Mouse (Mus musculus): ENCODE data around the gene Zmynd8. TPM values are rescaled to one million over a fixed set of nuclear protein-coding genes. Genes with fewer than 3 reads are reported as not detected.
A peak's percentile ranks its signal among the peaks of the same experiment; 100 is the strongest.

The Zmynd8 gene
- polyA plus RNA-seq, 1 experiment from 2014 or later, result 68.1 TPM

- no peak overlapping the region for H3K4me3 ChIP-seq
- no peak for DNase-seq (ENCODE audit: low spot score)
- peak overlapping the region; percentile 31; the same call in 1 of the 2 replicates for H3K27ac ChIP-seq (replicated peaks)
- H3K9me3 ChIP-seq, result no peaks in the 10 kb centered on the region
- no peaks in the 10 kb centered on the region for H3K27me3 ChIP-seq (replicated peaks; ENCODE audit: low read depth, poor library complexity, severe bottlenecking)
- peaks cover 76% of the 10 kb centered on the region for H3K4me1 ChIP-seq
- WGBS, result 92% methylated on average over 11 of the region's 11 CpGs
- peaks cover 73% of the 10 kb centered on the region for H3K36me3 ChIP-seq (replicated peaks)
These were observed 46.4 kb downstream of the Zmynd8 start for GRCm38 (mm10) chr2:165852453-165852852.

DNA sequence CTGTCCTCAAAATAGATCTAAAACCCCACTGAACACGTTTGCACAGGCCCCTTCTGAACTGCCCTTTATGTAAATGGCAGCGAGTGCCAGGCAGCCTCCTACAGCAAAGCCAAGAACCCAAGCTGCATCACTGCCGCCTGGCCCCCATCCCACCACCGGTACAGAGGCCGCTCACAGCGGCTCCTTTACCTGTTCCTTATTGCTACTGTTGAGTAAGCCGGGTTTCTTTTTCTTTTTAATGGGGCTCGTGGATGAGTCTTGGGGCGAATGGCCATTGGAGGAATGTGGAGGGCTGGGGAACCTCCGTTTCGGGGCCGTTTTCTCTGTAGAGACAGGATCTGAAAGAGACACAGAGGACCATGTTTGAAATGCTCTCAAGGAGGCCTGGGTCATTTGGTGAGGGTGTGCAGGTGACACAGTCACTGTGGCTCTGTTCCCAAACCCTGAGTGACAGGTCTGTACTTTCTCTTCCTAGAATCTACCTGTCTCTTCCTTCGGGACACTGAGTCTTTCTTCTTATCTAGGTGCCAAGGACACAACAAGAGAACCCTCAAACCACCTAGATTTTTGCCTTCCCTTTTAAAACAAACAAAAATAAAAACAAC is 46.9 kb downstream of the Zmynd8 start:
- H3K4me1 ChIP-seq, result peaks cover 70% of the 10 kb centered on the region
- H3K27me3 ChIP-seq (replicated peaks; ENCODE audit: low read depth, poor library complexity, severe bottlenecking), result no peaks in the 10 kb centered on the region
- no peak for DNase-seq (ENCODE audit: low spot score)
- peaks cover 78% of the 10 kb centered on the region for H3K36me3 ChIP-seq (replicated peaks)
- no peak overlapping the region for H3K27ac ChIP-seq (replicated peaks)
- no peak overlapping the region for H3K4me3 ChIP-seq
- no peaks in the 10 kb centered on the region for H3K9me3 ChIP-seq
- WGBS, result 93% methylated on average over 13 of the region's 13 CpGs

- H3K27me3 ChIP-seq (replicated peaks; ENCODE audit: low read depth, poor library complexity, severe bottlenecking), result no peaks in the 10 kb centered on the region
- H3K4me3 ChIP-seq, result no peak overlapping the region
- no peaks in the 10 kb centered on the region for H3K9me3 ChIP-seq
- WGBS, result 87% methylated on average over 6 of the region's 6 CpGs
- DNase-seq (ENCODE audit: low spot score), result no peak
- H3K4me1 ChIP-seq, result peaks cover 60% of the 10 kb centered on the region
- H3K27ac ChIP-seq (replicated peaks), result no peak overlapping the region
- H3K36me3 ChIP-seq (replicated peaks), result peaks cover 89% of the 10 kb centered on the region
These were observed 48.0 kb downstream of the Zmynd8 start for GRCm38 (mm10) chr2:165850826-165851225.

- WGBS, result 59% methylated on average over 5 of the region's 5 CpGs
- Histone ChIP-seq H3K4me3 (no peak overlapping the region), H3K27me3 (replicated peaks; ENCODE audit: low read depth, poor library complexity, severe bottlenecking) (no peaks in the 10 kb centered on the region), H3K36me3 (replicated peaks) (peaks cover 100% of the 10 kb centered on the region), H3K27ac (replicated peaks) (no peak overlapping the region), H3K4me1 (peaks cover 43% of the 10 kb centered on the region), H3K9me3 (no peaks in the 10 kb centered on the region)
- no peak for DNase-seq (ENCODE audit: low spot score)
These were observed 49.7 kb downstream of the Zmynd8 start for GRCm38 (mm10) chr2:165849129-165849528.

GRCm38 (mm10) chr2:165846787-165847186 is 52.0 kb downstream of the Zmynd8 start:
- Histone ChIP-seq H3K27ac (replicated peaks) (no peak overlapping the region; the same call in 1 of the 2 replicates), H3K9me3 (no peaks in the 10 kb centered on the region), H3K27me3 (replicated peaks; ENCODE audit: low read depth, poor library complexity, severe bottlenecking) (no peaks in the 10 kb centered on the region), H3K4me3 (no peak overlapping the region), H3K4me1 (peaks cover 28% of the 10 kb centered on the region), H3K36me3 (replicated peaks) (peaks cover 100% of the 10 kb centered on the region)
- WGBS, result 89% methylated on average over 8 of the region's 8 CpGs
- no peak for DNase-seq (ENCODE audit: low spot score)

- 95% methylated on average over 22 of the region's 22 CpGs for WGBS
- H3K27ac ChIP-seq (replicated peaks), result no peak overlapping the region
- peaks cover 25% of the 10 kb centered on the region for H3K4me1 ChIP-seq
- no peaks in the 10 kb centered on the region for H3K27me3 ChIP-seq (replicated peaks; ENCODE audit: low read depth, poor library complexity, severe bottlenecking)
- H3K9me3 ChIP-seq, result no peaks in the 10 kb centered on the region
- no peak overlapping the region for H3K4me3 ChIP-seq
- peaks cover 100% of the 10 kb centered on the region for H3K36me3 ChIP-seq (replicated peaks)
- DNase-seq (ENCODE audit: low spot score), result no peak
These were observed 53.3 kb downstream of the Zmynd8 start for GRCm38 (mm10) chr2:165845490-165845889.

DNA sequence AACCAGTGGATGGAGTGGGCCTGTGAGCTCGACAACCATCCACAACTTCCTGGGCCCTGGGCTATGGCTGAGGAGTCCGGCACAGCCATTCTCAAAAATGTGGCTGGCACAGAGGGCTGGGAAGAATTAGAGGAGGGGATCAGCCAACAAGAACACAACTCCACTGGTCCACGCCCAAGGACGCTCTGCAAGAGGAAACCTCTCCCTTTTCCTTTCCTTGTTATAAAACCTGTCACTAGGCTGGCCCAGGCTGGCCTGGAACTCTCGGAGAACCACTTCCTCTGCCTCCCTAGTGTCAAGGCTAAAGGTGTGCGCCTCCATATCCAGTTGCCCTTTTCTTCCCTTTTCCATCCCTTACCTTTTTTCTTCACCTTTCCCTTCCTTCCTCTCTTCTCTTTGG is 55.5 kb downstream of the Zmynd8 start:
- Histone ChIP-seq H3K9me3 (no peaks in the 10 kb centered on the region), H3K36me3 (replicated peaks) (peaks cover 100% of the 10 kb centered on the region), H3K27me3 (replicated peaks; ENCODE audit: low read depth, poor library complexity, severe bottlenecking) (no peaks in the 10 kb centered on the region), H3K4me1 (peaks cover 9% of the 10 kb centered on the region), H3K4me3 (no peak overlapping the region), H3K27ac (replicated peaks) (no peak overlapping the region)
- 92% methylated on average over 6 of the region's 6 CpGs for WGBS
- DNase-seq (ENCODE audit: low spot score), result no peak

GRCm38 (mm10) chr2:165842241-165842640 is 56.6 kb downstream of the Zmynd8 start:
- Histone ChIP-seq H3K9me3 (no peaks in the 10 kb centered on the region), H3K27me3 (replicated peaks; ENCODE audit: low read depth, poor library complexity, severe bottlenecking) (no peaks in the 10 kb centered on the region), H3K27ac (replicated peaks) (no peak overlapping the region), H3K4me1 (no peaks in the 10 kb centered on the region; the same call in 1 of the 2 replicates), H3K36me3 (replicated peaks) (peaks cover 100% of the 10 kb centered on the region), H3K4me3 (no peak overlapping the region)
- no peak for DNase-seq (ENCODE audit: low spot score)
- WGBS, result 92% methylated on average over 10 of the region's 10 CpGs

DNA sequence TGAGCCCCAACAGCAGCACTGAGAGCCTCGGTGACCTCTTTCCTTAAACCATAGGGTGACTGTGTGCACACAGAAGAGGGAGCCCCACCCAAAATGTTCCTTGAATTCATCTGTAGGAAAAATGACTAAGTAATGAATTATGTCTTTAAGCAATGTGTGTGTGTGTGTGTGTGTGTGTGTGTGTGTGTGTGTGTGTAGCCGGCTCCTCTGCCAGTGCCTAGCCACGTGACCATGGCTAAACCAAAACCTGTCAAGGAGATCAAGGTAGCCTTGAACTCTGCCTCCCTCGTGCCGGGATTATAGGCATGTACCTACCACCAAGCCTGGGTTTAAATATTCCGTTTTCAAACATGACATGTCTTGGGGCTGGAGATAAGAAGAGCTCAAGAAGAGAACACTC is 57.0 kb downstream of the Zmynd8 start:
- no peaks in the 10 kb centered on the region for H3K9me3 ChIP-seq
- WGBS, result 91% methylated on average over 6 of the region's 6 CpGs
- no peaks in the 10 kb centered on the region for H3K27me3 ChIP-seq (replicated peaks; ENCODE audit: low read depth, poor library complexity, severe bottlenecking)
- no peak overlapping the region for H3K27ac ChIP-seq (replicated peaks)
- no peak for DNase-seq (ENCODE audit: low spot score)
- no peaks in the 10 kb centered on the region for H3K4me1 ChIP-seq
- no peak overlapping the region for H3K4me3 ChIP-seq
- peaks cover 100% of the 10 kb centered on the region for H3K36me3 ChIP-seq (replicated peaks)

GRCm38 (mm10) chr2:165840852-165841251 is 58.0 kb downstream of the Zmynd8 start:
- no peaks in the 10 kb centered on the region for H3K9me3 ChIP-seq
- no peak overlapping the region for H3K27ac ChIP-seq (replicated peaks)
- WGBS, result 96% methylated on average over 7 of the region's 7 CpGs
- H3K4me3 ChIP-seq, result no peak overlapping the region
- no peaks in the 10 kb centered on the region for H3K27me3 ChIP-seq (replicated peaks; ENCODE audit: low read depth, poor library complexity, severe bottlenecking)
- DNase-seq (ENCODE audit: low spot score), result no peak
- peaks cover 100% of the 10 kb centered on the region for H3K36me3 ChIP-seq (replicated peaks)
- H3K4me1 ChIP-seq, result no peaks in the 10 kb centered on the region

- 87% methylated on average over 2 of the region's 2 CpGs for WGBS
- Histone ChIP-seq H3K27ac (replicated peaks) (no peak overlapping the region), H3K27me3 (replicated peaks; ENCODE audit: low read depth, poor library complexity, severe bottlenecking) (no peaks in the 10 kb centered on the region), H3K4me1 (no peaks in the 10 kb centered on the region), H3K9me3 (no peaks in the 10 kb centered on the region), H3K4me3 (no peak overlapping the region), H3K36me3 (replicated peaks) (peaks cover 100% of the 10 kb centered on the region)
- no peak for DNase-seq (ENCODE audit: low spot score)
These were observed 59.5 kb downstream of the Zmynd8 start for GRCm38 (mm10) chr2:165839317-165839652.

DNA sequence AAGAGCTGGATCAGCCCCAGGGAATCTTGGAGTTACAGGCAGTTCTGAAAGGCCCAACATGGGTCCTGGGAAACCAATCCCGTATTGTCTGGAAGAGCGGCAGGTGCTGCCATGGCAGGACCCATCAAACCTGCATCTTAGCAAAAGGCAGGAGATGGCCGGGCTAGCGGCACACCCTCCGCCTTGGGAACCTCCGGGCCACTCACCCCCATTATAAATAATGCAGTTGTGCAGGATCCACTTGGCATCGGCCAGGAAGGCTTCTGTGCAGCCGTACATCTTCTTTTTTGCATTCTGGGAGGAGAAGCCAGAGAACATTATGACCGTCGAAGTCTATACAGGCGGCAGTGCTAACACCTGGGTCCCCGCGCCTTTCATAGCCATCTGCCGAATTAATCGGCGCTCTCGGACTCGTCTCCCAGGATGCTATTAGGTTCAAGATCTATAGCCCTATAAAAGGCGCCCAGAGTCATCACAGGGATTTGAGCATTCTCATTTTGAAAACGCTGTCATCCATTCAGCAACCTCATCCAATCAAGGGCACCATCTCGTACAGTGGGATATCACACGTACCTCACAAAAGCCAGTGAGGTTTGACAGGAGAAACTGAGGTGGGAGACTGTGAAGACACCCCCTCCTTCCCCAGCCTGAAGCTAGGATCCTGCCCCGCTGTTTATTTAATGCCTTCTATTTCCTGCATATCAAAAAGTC is 60.1 kb downstream of the Zmynd8 start:
- no peak overlapping the region for H3K27ac ChIP-seq (replicated peaks)
- 95% methylated on average over 23 of the region's 23 CpGs for WGBS

GRCm38 (mm10) chr2:165834601-165835000 is 64.2 kb downstream of the Zmynd8 start:
- no peak for DNase-seq (ENCODE audit: low spot score)
- Histone ChIP-seq H3K27me3 (replicated peaks; ENCODE audit: low read depth, poor library complexity, severe bottlenecking) (no peaks in the 10 kb centered on the region), H3K9me3 (no peaks in the 10 kb centered on the region), H3K4me3 (no peak overlapping the region), H3K36me3 (replicated peaks) (peaks cover 100% of the 10 kb centered on the region), H3K4me1 (peaks cover 35% of the 10 kb centered on the region), H3K27ac (replicated peaks) (no peak overlapping the region)
- 95% methylated on average over 13 of the region's 13 CpGs for WGBS

More for the DNA sequence above, 60.1 kb downstream of the Zmynd8 start:
- H3K27me3 ChIP-seq (replicated peaks; ENCODE audit: low read depth, poor library complexity, severe bottlenecking), result no peaks in the 10 kb centered on the region
- DNase-seq (ENCODE audit: low spot score), result no peak
- H3K4me3 ChIP-seq, result no peak overlapping the region
- 0 out of 2 replicates have a peak, but pooled peaks cover 3% of the 10 kb centered on the region for H3K4me1 ChIP-seq
- H3K9me3 ChIP-seq, result no peaks in the 10 kb centered on the region
- H3K36me3 ChIP-seq (replicated peaks), result peaks cover 100% of the 10 kb centered on the region
